Mouse (Mus musculus): ENCODE measurements around the gene Cpsf7.
A peak's percentile ranks its signal among the peaks of the same experiment; 100 is the strongest.

DNA sequence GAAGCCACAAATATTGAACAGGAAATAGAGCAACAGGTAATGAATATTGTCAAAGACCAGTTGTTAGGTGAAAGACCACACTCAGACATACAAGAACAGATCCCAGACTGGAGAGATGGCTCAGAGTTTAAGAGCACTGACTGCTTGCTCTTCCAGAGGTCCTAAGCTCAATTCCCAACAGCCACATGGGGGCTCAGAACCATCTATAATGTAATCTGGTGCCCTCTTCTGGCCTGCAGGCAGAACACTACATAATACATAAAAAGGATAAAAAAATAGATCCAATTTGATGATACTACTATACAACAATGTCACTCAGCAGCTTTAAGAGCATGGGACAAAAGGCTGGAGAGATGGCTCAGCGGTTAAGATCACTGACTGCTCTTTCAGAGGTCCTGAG, 4.7 kb upstream of the Cpsf7 start:
- no peak for TF ChIP-seq MAX (IDR thresholded peaks at IDR 0.05; ENCODE audit: low read length)
- TF ChIP-seq EP300 (IDR thresholded peaks at IDR 0.05; ENCODE audit: low read length), result no peak
- TF ChIP-seq POLR2A (IDR thresholded peaks at IDR 0.05; ENCODE audit: low read depth, low read length), result no peak
- 0 out of 2 replicates have a peak, but pooled peaks have one; percentile 38 for TF ChIP-seq ZNF384 (IDR thresholded peaks at IDR 0.05; ENCODE audit: low read depth, low read length)
- TF ChIP-seq CTCF (conservative IDR thresholded peaks at IDR 0.05 in 1 of 2, IDR thresholded peaks at IDR 0.05 in 1 of 2; ENCODE audit: low read depth in 2 of 2, low read length in 2 of 2), result peak; percentile 24 to 84; a peak in 3 of 4 replicates
- TF ChIP-seq TCF12 (IDR thresholded peaks at IDR 0.05; ENCODE audit: low read depth, low read length), result no peak
- TF ChIP-seq UBTF (IDR thresholded peaks at IDR 0.05; ENCODE audit: low read depth, low read length), result no peak
- no peak for TF ChIP-seq ETS1 (conservative IDR thresholded peaks at IDR 0.05; ENCODE audit: low read depth, low read length)
- no peak for TF ChIP-seq CHD2 (IDR thresholded peaks at IDR 0.05; ENCODE audit: low read length)
- no peak for TF ChIP-seq SIN3A (IDR thresholded peaks at IDR 0.05; ENCODE audit: low read length)
- TF ChIP-seq JUND (conservative IDR thresholded peaks at IDR 0.05; ENCODE audit: low read depth, low read length), result no peak
- TF ChIP-seq ZMIZ1 (IDR thresholded peaks at IDR 0.05; ENCODE audit: low read depth, low read length), result no peak

Data from CH12.LX (cell line).